Mouse (Mus musculus) lung, postnatal 0 days (tissue): ENCODE data around the gene Akt2. TPM values are rescaled to one million over a fixed set of nuclear protein-coding genes. Genes with fewer than 3 reads are reported as not detected.
A peak's percentile ranks its signal among the peaks of the same experiment; 100 is the strongest.

Source experiments
- ATAC-seq: fragments of 200-750 bp; cut with Nextera tagmentation; 2 replicates; pipeline ENCODE4 v1.8.0; 2017; ENCODE audit warnings: moderate library complexity
- DNase-seq: peaks from one replicate; pipeline ENCODE4 v3.0.0-alpha.2; 2016; ENCODE audit warnings: low spot score
- H3K27ac ChIP-seq: fragments of 300-500 bp; sonication (generic); 2 replicates; pipeline ENCODE4 v1.5.1; 2014; ENCODE audit warnings: antibody characterized with exemption, mild to moderate bottlenecking, low read length, mixed read lengths
- H3K27me3 ChIP-seq: fragments of 300-500 bp; sonication (generic); replicated peaks from 2 replicates; pipeline ENCODE4 v1.6.1; 2014; ENCODE audit warnings: low read length, mixed read lengths; ENCODE audit not compliant: insufficient read depth
- H3K36me3 ChIP-seq: fragments of 300-500 bp; sonication (generic); 2 replicates; pipeline ENCODE4 v1.6.1; 2014; ENCODE audit warnings: low read length, mixed read lengths; ENCODE audit not compliant: insufficient read depth
- H3K4me1 ChIP-seq: fragments of 300-500 bp; sonication (generic); 2 replicates; pipeline ENCODE4 v1.6.1; 2014; ENCODE audit warnings: antibody characterized with exemption, low read depth, low read length, mixed read lengths; ENCODE audit not compliant: insufficient read depth
- H3K4me2 ChIP-seq: fragments of 300-500 bp; sonication (generic); replicated peaks from 2 replicates; pipeline ENCODE4 v1.6.1; 2014; ENCODE audit warnings: low read depth, mild to moderate bottlenecking, low read length, moderate library complexity, mixed read lengths
- H3K4me3 ChIP-seq: fragments of 300-500 bp; sonication (generic); 2 replicates; pipeline ENCODE4 v1.5.1; 2014; ENCODE audit warnings: low read depth, low read length
- H3K9ac ChIP-seq: fragments of 300-500 bp; sonication (generic); replicated peaks from 2 replicates; pipeline ENCODE4 v1.6.1; 2014; ENCODE audit warnings: low read depth, mild to moderate bottlenecking
- H3K9me3 ChIP-seq: fragments of 300-500 bp; sonication (generic); 2 replicates; pipeline ENCODE4 v1.6.1; 2016; ENCODE audit warnings: low read length, mixed read lengths
- CTCF ChIP-seq: IDR thresholded peaks from 2 replicates; pipeline ENCODE4 v1.5.1; 2016; ENCODE audit warnings: antibody characterized with exemption, mild to moderate bottlenecking
- EP300 ChIP-seq: IDR thresholded peaks from 2 replicates; pipeline ENCODE4 v1.6.1; 2016; ENCODE audit warnings: antibody characterized with exemption, mild to moderate bottlenecking, control low read depth
- WGBS: fragments of 180-500 bp; shearing (Covaris S2); extraction: QIAGEN DNeasy Blood & Tissue Kit; methylation state at CpG from one replicate; pipeline ENCODE4 v1.1.7; 2014; 5-methylcytosine and 5-hydroxymethylcytosine counted together
- polyA plus RNA-seq: library from polyadenylated mRNA; unstranded; fragments of >200 nt; fragmentation: Nextera tagmentation; extraction: Ambion mirVana; gene quantifications from 2 replicates; pipeline ENCODE4 v1.2.1, GENCODE M21; 2015

Gene Akt2
- polyA plus RNA-seq, 1 experiment from 2014 or later: 64.1 TPM

DNA sequence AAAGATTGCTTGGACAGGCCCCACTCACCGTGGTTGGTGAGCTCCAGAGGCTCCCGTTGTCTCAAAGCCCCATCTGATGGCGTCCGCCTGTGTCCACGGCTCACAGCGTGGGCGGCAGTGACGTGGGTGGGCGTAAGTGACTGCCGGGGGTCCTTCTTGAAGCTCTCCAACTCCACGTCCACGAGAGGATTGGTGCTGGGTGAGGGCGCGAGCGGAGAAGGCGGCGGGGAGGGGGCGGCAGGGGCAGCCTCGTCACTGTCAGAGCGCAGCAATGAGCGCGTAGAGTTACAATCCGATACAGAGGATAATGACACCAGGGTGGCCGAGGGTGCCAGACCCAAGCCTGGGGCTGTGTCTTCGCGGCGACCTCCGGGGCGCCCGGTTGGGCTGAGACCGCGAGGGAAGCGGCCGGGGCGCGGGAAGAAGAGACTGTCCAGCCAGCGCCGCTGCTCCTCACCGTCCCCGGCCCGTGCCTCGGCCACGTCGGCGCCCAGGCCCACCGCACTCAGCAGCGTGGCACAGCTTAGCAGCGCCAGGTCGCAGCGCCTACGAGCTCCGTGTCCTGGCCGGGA lies 66.6 kb downstream of the Akt2 start:
- no peak overlapping the region for H3K9ac ChIP-seq
- ATAC-seq (no peak), DNase-seq (no peak)
- H3K27me3 ChIP-seq: peaks cover 25% of the 10 kb centered on the region
- H3K4me3 ChIP-seq: no peak overlapping the region
- no peaks in the 10 kb centered on the region for H3K36me3 ChIP-seq
- no peak overlapping the region for H3K27ac ChIP-seq
- H3K4me2 ChIP-seq: no peak overlapping the region
- no peaks in the 10 kb centered on the region for H3K9me3 ChIP-seq
- TF ChIP-seq EP300 (no peak), CTCF (no peak)
- H3K4me1 ChIP-seq: no peaks in the 10 kb centered on the region
- WGBS: 41% methylated on average over 36 of the region's 53 CpGs

DNA sequence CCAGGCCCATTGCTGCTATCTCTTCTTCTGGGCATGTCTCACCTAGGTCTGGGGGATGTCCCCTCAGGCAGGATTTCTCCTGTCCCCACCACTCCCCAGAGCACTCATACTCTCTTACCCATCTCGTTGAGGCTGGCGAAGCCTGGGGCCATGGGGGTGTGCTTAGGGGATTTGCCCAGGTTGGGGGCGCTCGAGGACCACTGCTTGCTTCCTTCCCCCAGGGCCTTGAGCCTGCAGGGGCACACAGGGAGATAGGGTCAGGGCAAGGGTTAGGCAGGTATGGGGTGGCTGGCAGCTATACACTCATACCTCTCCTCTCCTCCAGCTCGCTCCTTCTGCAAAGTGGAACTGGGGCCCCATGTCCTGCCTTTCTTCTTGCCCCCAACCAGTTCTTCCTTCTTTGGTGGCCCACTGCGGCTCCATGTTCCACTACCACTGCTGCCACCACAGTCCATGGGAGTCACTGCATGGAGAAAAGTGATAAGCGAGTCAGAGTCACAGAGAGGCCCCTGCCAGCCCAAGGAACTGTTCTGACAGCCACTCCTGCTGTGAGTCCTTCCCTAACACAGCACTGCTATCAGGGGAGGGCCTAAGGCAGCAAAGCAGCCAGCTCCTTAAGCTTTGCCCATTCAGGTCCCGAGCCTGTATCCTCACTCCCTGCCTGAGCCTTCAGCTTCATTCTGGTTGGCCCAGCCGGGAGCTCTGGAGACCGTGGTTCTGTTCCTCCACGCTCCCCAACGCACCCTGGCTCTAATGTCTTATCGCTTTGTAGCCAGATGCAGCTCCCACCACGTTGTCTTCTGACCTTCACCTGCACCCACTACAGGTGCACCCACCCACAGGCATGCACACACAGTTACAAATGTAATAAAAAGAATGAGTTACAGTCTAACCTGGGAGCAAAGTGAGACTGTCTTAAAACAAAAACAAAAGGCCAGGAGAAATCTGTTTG lies 67.6 kb downstream of the Akt2 start:
- no peak overlapping the region for H3K9ac ChIP-seq
- ATAC-seq (no peak), DNase-seq (no peak)
- H3K4me2 ChIP-seq: no peak overlapping the region
- WGBS: 58% methylated on average over 14 of the region's 14 CpGs
- peaks cover 14% of the 10 kb centered on the region for H3K27me3 ChIP-seq
- TF ChIP-seq CTCF (no peak), EP300 (no peak)
- no peak overlapping the region for H3K4me3 ChIP-seq
- H3K9me3 ChIP-seq: no peaks in the 10 kb centered on the region
- H3K4me1 ChIP-seq: no peaks in the 10 kb centered on the region
- no peak overlapping the region for H3K27ac ChIP-seq
- no peaks in the 10 kb centered on the region for H3K36me3 ChIP-seq

DNA sequence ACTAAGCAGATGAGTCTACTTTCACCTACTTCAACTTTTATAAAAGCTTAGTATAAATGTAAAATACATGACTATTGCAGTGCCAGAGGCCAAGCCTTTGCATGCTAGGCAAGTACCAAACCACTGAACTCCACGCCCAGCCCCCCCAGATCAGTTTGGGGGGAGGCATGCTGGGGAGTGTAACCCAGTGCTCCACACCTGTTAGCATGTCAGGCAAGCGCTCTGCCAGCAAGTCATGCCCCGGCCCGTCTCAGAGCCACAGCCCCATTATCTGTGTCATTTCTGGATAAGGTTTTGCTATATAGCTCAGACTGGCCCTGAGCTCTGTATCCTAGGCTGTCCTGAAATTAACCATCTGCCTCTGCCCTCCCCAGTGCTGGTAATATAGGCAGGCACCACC lies 70.7 kb downstream of the Akt2 start:
- H3K4me1 ChIP-seq: no peaks in the 10 kb centered on the region
- TF ChIP-seq EP300 (no peak), CTCF (no peak)
- no peaks in the 10 kb centered on the region for H3K9me3 ChIP-seq
- H3K36me3 ChIP-seq: no peaks in the 10 kb centered on the region
- H3K9ac ChIP-seq: no peak overlapping the region
- no peak overlapping the region for H3K4me2 ChIP-seq
- 94% methylated on average over 4 of the region's 4 CpGs for WGBS
- no peak for ATAC-seq
- H3K27ac ChIP-seq: no peak overlapping the region
- H3K4me3 ChIP-seq: no peak overlapping the region
- H3K27me3 ChIP-seq: 0 out of 2 replicates have a peak, but pooled peaks cover 4% of the 10 kb centered on the region
- no peak for DNase-seq

DNA sequence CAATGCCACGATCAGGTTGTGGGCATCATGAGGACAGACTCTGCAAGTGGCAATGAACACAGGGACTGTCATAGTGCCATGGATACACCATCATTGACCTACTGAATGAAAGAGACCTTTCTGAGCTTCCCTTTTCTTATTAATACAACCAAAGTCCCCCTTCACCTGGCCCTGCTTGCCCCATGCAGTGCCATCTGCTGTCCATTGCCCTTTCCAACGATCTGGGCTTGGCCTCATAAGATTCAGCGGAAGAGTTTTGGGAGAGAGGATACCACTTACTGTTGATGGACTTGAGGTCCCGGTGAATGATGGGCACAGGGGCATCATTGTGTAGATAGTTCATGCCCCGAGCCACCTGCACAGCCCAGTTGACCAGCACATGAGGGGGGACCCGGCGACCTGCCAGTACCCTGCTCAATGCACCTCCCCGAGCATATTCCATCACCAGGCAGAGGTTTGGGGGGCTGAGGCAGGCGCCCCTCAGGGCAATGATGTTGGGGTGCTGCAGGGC lies 81.8 kb downstream of the Akt2 start:
- H3K4me2 ChIP-seq: peak overlapping the region; percentile 100
- no peaks in the 10 kb centered on the region for H3K36me3 ChIP-seq
- TF ChIP-seq EP300 (no peak), CTCF (peak; percentile 35)
- WGBS: 50% methylated on average over 9 of the region's 9 CpGs
- peaks cover 13% of the 10 kb centered on the region for H3K4me1 ChIP-seq
- H3K27me3 ChIP-seq: no peaks in the 10 kb centered on the region
- no peak for ATAC-seq
- H3K9me3 ChIP-seq: no peaks in the 10 kb centered on the region
- peak overlapping the region; percentile 60 for H3K9ac ChIP-seq
- no peak for DNase-seq
- peak overlapping the region; percentile 93 for H3K4me3 ChIP-seq
- H3K27ac ChIP-seq: no peak overlapping the region

DNA sequence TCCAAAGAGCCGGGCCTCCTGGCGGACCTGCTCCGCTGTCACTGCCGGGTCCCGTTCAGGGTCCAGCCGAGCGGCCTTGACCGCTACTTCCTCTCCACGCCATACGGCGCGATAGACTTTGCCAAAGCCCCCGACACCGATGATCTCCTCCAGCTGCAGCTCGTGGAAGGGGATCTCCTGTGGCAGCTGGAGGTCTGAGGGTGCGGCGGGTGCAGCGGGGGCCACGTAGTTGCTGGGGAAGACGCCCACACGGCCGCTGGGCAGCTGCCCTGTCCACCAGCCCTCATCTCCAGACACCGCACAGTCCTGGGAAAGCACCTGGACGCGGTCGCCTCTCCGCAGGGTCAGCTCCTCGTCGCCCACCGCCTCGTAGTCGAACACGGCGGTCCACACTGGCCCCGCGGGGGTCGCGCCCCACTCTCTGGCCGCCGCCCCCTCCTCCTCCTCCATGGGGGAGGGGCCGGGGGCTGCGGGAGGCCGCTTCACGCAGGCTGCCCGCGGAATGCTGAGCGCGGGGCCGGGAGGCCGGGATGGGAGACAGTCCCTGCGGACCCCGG lies 82.3 kb downstream of the Akt2 start:
- WGBS: 2% methylated on average over 40 of the region's 52 CpGs
- H3K4me1 ChIP-seq: peaks cover 13% of the 10 kb centered on the region
- H3K9me3 ChIP-seq: no peaks in the 10 kb centered on the region
- DNase-seq (no peak), ATAC-seq (no peak)
- H3K4me3 ChIP-seq: peak overlapping the region; percentile 93
- no peak overlapping the region for H3K27ac ChIP-seq
- peak overlapping the region; percentile 60 for H3K9ac ChIP-seq
- no peaks in the 10 kb centered on the region for H3K36me3 ChIP-seq
- H3K4me2 ChIP-seq: peak overlapping the region; percentile 100
- TF ChIP-seq EP300: no peak
- no peak for TF ChIP-seq CTCF
- H3K27me3 ChIP-seq: no peaks in the 10 kb centered on the region

DNA sequence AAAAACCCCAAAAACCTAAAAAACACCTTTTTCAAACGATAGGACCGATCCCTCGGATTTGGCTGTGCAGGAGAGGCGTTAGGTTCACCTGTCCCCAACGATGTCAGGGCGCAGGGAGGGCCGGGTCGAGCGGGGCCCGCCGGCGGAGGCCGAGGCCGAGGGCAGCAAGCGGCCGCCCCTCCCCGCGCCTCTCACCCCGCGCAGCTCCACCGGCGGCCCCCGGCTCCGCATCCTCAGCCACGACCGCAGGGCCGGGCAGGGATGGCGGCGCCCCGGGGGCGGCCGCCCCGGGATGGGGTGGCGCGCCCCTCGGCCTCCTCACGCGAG lies 82.8 kb downstream of the Akt2 start:
- 5% methylated on average over 29 of the region's 38 CpGs for WGBS
- no peaks in the 10 kb centered on the region for H3K36me3 ChIP-seq
- H3K9me3 ChIP-seq: no peaks in the 10 kb centered on the region
- no peaks in the 10 kb centered on the region for H3K27me3 ChIP-seq
- peak; percentile 65 for ATAC-seq
- H3K9ac ChIP-seq: peak overlapping the region; percentile 60
- peak overlapping the region; percentile 100 for H3K4me2 ChIP-seq
- H3K4me3 ChIP-seq: peak overlapping the region; percentile 93
- TF ChIP-seq EP300: no peak
- no peak for TF ChIP-seq CTCF
- H3K27ac ChIP-seq: no peak overlapping the region
- DNase-seq: no peak
- peaks cover 13% of the 10 kb centered on the region for H3K4me1 ChIP-seq
